Mouse (Mus musculus) 3T3-L1 (cell line): ENCODE data around the gene Snx20.

Experiments used
- DNase-seq: peaks from one replicate; pipeline ENCODE4 v3.0.0-alpha.2; 2015; ENCODE audit warnings: low read depth, low spot score

The Snx20 gene

DNA sequence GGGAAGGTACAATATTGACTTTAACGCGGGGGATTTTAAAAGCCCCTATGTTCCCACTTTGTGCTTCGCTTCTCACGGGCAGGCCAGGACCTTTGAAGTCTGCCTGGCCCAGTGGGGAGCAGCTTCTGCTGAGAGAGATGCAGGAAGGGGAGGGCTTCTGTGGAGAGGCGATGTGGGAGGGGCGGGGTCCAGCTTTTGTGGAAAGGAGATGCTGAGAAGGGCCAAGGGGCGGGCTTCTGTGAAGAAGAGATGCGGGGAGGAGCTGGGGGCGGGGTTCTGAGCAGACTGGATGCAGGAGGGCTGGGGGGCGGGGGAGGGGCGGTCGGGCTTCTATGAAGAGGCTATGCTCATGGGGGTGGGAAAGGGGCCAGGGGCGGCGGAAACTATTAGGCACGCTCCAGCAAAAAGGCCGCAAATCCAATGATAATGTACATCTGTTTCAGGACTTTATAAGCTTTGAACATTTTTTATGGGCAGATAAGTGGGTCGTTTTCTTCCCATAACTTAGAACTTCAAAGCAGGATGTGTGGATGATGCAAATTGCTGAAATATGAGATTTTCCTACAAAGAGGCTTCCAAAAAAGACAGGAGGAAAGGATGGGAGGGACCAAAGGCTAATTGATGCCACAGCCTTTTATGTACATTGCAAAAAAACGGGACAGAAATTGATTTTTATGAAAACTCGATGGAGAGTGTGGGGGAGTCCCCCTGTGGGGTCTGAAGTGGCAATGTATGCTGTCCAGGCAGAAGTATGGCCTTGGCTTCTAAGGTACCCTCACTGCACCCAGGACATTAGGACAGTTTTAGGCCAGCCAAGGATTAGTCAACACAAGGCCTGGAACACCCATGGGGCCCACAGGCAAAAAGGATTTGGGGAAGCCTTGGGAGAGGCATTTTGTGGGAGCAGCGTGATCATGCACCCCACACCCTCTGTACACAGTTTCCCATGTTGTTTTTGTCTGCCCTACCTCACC lies 31.6 kb downstream of the Snx20 start:
- peak; percentile 39 for DNase-seq

DNA sequence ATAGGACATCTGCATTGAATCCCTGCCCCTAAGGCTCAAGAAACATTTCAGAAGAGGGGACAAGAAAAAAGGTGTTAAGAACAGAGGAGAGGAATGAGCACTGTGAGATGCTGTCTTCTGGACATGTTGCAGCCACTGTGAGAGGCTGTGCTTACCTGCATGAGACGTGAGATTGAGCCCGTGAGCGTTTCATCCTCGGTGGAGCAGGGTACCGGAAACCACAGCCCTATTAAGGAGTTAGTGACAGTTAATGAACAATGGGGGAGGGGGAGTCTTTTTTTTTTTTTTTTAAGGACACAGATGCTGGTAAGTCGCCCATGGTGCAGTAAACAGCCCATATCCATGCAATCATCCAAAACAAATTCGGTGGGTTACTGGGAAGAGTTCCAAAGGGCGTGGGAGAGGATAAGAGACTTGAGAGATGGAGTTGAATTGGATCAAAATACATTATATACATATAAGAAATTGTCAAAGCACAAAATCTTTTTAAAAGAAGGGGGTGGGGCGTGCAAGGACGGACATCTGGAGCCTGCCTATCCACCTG lies 32.4 kb downstream of the Snx20 start:
- DNase-seq, result no peak

DNA sequence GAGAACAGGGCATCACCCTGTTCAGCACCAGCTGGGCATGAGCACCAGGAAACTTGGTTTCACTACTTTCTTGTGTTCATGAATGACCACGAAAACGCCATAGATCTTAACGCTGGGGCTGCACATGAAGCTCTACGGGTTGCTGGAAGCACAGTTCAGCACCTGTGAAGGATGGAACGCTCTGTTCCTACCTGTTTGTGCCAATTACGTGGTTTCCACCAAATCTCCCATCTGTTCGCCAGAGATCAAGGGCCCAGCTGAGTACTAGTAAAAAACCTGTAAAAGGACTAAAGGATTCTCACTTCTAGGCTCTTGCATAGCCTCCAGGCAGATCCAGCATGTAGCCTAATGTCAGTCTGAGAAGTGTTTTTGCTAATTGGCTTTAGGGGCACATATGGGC lies 36.4 kb downstream of the Snx20 start:
- DNase-seq, result no peak

DNA sequence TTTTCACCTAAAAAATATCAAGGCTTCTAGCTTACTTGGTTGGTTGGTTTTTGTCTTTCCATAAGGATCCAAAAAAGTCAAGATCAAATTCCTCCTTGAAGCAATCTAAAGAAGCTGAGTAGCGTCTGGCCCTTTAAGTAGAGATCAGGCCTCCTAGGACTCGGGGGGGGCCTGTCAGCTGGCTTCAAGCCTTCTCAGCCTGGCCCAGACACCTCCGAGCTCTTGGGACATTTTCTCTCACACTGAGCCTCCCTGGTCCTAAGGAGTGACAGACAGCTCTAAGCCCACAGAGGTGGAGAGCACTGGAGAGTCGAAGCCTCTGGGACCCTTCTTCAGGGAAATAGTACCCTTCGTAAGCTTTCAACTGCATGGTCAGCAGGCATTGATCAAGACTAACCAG lies 37.4 kb downstream of the Snx20 start:
- no peak for DNase-seq

DNA sequence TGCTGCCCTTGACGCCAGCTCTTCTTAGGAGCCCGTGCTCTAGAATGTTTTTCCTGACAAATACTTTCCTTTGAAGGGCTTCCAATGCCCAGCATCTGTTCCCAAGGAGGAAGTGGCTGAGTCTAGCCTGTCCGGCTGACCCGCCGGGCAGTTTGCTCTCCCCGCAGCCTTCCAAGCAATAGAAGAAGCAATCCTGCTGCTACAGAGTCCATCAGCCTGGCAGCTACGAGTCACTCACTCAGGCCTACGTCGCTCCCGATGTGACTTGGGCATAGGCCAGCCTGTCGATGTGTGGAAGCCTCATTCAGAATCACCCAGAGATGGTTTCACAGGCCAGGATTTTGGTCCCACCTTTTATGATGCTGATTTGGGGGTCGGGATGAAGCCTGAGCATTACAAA lies 39.9 kb downstream of the Snx20 start:
- DNase-seq, result no peak

DNA sequence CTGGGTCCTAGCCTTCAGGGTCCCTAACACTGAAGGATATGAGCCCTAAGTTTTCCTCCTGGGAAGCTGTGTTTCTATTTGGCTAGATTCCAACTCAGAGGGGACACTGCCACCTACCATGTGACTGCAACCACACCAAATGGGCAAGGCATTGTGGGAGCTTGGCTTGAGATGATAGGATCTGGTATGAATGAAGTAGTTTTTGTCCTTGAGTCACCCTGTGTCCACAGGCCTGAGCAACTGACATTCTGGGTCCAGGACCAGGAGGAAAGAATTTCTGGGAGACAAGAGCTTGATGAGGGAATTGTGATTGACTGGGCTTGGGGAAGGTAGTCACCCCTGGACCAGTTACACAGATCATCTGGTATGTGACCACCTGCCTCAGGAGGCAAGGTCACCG lies 42.0 kb downstream of the Snx20 start:
- DNase-seq, result no peak

DNA sequence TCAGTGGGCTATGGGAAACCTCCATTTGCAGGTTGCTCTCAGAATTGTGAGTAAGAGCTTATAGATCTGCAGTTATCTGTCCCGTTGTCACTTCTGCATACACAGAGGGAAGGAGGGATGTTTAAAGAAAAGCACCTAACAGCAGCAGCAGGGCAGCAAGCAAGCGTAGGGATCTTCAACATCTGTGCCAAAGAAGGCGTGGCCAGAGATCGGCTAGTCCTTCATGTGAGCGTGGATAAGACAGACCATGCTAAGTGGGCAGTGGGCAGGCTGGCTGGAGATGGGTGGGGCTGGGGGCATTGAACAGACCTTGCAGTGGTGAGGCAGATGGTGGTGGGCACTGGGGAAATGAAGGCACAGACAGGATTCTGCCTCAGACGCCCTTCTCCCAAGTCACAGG lies 45.7 kb downstream of the Snx20 start:
- no peak for DNase-seq

DNA sequence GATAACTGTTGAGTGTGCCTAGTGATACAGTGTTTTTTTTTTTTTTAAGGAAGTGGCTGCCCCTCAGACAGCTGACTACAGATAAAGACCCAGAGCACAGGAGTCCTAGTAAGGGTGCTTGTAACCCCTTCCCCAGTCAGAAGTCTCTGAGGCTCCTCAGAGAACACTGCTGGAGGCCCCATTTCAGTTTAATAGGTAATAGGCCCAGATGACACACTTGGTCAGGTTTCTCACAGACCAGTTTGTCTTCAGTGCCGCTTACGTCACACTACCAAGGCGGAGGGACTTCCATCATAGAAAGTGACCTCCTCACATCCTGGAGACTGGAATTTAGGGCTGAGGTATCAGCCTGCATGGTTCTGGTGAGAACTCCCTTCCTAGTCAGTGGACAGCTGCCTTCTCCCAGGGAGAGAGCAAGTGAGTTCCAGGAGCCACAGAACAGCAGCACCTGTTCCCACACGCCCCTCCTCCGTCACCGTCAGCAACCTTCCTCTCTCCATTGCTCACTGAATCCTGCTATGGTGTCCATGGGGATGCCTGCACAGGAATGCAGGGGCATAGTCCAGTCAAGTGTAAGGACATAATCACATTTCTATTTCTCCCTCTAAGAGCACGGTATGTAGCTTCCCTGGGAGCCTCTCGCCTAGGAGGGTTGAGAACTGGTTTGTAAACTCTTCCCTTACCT lies 47.6 kb downstream of the Snx20 start:
- DNase-seq, result no peak

DNA sequence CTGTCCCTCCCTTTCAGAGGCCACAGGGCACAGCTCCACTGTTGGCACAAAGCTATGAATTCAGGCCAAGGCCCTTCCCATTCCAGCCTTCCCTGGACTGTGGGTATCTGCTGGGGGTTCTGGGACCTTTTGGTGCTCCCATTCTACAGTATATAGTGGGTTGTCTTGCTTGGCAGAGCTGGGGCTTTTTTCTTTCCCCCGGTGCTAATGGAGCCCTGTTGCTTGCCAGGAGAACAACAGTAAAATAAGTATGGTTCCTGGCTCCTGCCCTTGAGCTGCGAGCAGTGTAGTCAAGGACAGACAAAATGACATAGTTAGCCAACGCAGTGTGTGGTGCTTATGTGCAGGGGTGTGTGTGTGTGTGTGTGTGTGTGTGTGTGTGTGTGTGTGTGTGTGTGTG lies 52.1 kb downstream of the Snx20 start:
- no peak for DNase-seq

DNA sequence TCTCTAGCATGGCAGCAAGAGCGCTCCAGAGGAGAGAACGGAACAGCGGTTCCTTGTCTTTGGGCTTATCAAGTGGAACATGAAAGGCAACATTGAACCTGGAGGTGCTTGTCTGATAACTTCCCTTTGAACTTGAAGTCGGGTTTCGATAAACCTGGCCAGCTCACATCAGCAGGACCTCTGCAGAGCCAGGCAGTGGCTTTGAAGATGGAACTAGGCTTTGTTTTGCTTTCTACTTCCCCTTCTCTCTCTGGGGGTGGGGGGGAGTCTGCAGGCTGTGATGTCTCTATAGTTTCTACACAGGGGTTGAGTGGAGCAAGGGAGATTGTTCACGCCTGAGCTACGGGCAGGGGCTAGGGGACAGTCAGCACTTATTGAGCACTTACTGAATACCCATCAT lies 55.1 kb downstream of the Snx20 start:
- DNase-seq, result no peak

DNA sequence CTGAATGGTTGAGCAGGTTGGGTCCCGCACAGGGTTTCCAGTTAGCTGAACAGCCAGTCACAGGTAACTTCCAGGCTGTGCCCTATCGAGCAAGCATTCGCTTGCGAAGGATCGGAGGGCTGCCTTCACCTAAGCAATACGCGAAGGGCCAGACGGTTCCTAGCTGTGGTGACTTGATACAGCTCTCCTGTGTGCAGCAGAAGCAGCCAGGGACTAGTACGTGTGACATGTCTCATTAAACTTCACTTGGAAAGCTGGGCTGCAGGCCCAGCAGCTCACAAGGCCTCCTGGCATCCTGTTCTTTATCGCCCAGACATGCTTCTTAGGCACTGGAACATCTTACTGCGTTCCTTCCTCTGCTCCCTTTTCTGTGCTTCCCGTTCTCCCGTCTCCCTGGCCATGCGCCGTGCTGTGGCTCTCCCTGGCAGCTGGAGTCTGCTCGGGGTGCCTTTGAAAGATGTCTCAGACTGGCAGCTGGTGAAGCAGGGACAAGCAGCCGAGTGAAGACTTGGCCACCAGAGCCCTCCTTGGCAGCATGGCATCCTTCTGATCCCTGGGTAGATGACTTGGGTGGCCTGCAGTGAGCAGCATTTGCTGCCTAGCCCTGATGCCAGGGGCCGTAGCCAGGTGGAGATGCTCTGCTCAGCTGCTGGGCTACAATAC lies 56.1 kb downstream of the Snx20 start:
- no peak for DNase-seq

DNA sequence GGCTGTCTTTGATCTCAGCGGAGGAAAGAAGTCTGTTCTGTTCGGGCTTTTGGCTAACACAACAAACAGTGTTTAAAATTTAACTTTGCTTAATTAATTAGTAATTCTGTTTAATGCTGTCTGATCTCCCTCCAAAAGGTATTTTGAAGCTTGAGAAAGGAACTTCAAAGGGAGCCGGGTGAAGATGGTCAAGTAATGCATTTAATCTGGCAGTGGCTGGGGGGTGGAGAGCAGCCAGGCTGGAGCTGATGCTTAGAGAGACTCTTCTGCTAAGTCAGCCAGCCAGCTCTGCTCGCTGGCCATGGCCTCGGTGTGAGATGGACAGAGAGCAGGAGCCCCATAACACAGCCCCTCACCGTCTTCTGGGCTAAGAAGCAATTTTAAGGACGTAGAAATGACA lies 56.7 kb downstream of the Snx20 start:
- no peak for DNase-seq

DNA sequence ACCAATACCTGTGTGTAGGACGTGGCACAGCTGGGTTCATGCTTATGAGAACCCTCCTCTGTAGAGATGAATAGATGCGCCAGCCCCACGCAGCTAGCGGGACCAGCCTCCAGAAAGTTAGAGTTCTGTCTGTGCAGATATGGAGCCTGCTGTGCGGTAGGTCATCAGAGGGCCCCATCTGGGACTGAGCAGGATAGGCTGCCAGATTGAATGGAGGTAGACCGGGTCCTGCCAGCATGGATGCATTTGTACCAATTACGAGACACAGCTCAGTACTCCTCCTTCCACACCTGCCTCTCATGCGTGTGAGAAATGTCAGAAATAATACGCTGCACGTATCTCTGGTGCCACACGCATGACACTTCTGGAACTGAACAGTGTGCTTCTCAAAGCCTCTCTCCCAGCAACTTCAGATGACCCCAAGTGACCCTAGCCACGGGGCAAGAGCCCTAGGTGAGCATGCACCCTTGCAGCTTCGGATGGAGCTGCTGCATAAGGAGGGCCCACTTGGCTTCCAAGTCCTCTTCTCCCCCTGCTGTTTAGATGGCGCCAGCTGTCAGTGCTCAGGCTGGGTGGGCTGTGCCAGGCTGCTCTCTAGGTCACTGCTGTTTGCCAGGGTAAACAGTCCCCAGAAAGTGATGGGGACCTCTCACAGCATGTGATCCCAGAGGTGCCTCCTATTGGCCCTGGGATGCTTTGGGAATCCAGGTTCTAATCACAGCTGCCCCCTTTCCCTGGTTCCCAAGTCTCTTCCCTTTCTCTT lies 57.3 kb downstream of the Snx20 start:
- DNase-seq, result no peak

DNA sequence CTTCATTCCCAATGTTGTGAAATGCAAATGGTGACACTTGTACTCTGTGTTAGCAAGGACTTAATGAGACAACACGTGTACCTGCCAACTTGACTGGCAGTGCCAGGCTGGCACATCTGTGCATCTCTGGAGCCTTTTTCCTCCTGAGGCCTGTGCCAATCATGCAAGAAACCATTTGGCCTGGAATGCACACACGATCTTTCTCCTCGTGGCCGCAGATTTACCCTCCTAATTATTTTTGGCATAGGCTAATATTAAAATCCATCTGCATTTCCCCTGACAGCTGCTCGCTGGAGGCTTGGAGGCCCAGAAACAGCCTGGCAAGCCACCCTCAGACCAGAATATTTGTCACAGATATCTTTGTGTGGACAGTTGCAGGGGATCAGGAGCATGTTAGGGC lies 58.3 kb downstream of the Snx20 start:
- no peak for DNase-seq
